Mouse (Mus musculus): Measurements from ENCODE around the gene Dusp11. TPM values are rescaled to one million over a fixed set of nuclear protein-coding genes. Genes with fewer than 3 reads are reported as not detected.
"Not testable (repeated sequence)": the region's sequence is repeated elsewhere in the genome, so short reads cannot be mapped to it uniquely, and the experiment has no call there.

Gene Dusp11
- polyA plus RNA-seq, 1 experiment from 2014 or later: 51.3 TPM

DNA sequence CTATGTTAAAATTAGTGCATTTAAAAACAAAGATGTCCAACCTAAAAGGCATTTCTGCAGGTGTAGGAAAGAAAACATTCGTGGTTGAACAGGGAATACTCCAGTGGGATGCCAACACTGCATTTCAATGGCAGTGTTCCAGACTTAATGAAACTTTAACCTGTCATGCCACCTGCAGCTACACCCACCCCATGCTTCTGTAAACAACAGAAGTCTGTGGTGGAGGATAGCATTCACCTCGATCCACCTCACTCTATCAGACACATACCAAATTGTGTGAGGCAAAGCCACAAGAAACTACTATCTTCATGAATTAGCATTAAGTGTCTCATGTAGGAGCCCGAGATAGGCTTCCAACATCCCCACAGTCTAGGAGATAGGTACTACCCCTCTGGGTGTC, 53.1 kb downstream of the Dusp11 start:
- Histone ChIP-seq H3K36me3 (no peaks in the 10 kb centered on the region), H3K4me3 (no peak overlapping the region), H3K4me1 (no peaks in the 10 kb centered on the region), H3K9ac (no peak overlapping the region), H3K9me3 (no peaks in the 10 kb centered on the region), H3K27me3 (no peaks in the 10 kb centered on the region), H3K27ac (no peak overlapping the region), H3K4me2 (replicated peaks) (no peak overlapping the region)
- ATAC-seq (ENCODE audit: insufficient number of reproducible peaks, insufficient read depth, low FRiP score, low TSS enrichment): no peak
- WGBS: 73% methylated on average over 3 of the region's 3 CpGs

DNA sequence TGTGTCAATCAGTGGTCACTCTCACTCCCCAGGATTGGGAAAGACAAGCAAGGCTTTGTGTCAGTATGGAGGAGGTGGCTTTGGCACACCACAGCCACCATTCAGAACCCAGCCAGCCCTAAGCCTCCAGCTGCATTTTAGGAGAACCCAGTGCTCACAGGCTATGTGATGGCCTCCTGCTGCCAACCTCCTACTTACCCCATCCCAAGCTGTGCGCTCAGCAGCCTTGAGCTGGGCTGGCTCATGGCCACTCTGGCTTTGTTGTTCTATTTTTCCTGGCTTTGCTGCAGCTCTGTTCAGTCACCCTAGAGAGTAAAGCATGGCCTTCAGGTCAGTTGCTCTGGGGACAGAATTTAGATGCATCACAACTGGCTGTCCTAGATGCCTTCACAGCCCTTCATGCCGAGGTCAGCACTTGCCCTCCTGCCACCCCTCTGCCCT, 54.5 kb downstream of the Dusp11 start:
- not testable (repeated sequence) for H3K9ac ChIP-seq; H3K4me2 ChIP-seq (replicated peaks); H3K27me3 ChIP-seq; H3K36me3 ChIP-seq; H3K4me3 ChIP-seq; H3K4me1 ChIP-seq; ATAC-seq (ENCODE audit: insufficient number of reproducible peaks, insufficient read depth, low FRiP score, low TSS enrichment); H3K9me3 ChIP-seq; H3K27ac ChIP-seq
- WGBS: 51% methylated on average over 2 of the region's 2 CpGs

DNA sequence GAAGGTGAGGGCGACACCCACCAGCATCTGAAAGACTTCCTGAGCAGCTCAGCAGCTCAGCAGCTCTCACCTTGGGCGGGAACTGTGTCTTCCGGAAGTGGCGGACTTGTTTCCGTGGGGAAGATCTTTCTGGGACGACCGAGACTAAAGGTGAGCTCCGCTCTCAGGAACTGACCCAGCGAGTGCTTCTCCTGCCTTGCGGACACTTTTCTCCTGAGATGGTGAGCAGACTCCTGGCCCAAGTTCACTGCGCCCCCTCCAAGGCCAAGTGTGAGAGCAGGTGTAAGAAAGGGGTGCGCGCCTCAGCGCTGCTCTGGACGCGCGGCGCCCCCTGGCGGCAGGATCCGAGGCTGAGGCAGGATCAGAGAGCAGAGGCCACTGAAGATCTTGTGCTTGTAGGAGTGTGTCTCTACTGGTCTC, 56.8 kb downstream of the Dusp11 start, which contains the start of gene Nat8f4:
TSS of gene Nat8f4 (minus strand) at position 243 of the 420 bp plus-strand sequence.
- not testable (repeated sequence) for H3K9ac ChIP-seq, H3K36me3 ChIP-seq, H3K4me1 ChIP-seq, H3K27me3 ChIP-seq, H3K9me3 ChIP-seq, H3K27ac ChIP-seq
- Histone ChIP-seq H3K4me3 (peak within 1 kb of the TSS; percentile 23; the same call in 1 of the 2 replicates), H3K4me2 (replicated peaks) (peak within 1 kb of the TSS; percentile 31)
- 0 out of 2 replicates have a peak, but pooled peaks have one; percentile 3 for ATAC-seq (ENCODE audit: insufficient number of reproducible peaks, insufficient read depth, low FRiP score, low TSS enrichment)
- 14% methylated on average over 20 of the region's 20 CpGs for WGBS

DNA sequence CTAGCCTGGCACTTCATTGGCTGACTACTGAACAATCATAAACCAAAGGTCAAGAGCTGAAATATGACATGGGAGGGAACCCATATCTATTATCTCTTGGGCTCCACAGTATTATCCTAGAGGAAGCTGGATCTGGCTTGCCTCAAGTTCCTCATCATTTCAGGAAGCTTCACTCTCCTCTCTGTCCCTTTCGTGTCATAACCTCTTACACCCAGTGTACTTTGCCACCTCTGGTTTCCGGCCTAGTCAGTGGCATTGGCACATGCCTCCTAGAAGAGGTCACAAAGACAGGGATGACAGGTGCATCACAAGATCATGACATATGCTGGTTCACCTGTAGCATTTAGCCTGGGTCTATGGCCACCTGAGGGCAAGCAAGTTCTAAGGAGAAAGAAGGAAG, 59.2 kb downstream of the Dusp11 start:
- H3K4me1 ChIP-seq: no peaks in the 10 kb centered on the region
- no peaks in the 10 kb centered on the region for H3K27me3 ChIP-seq
- no peak overlapping the region for H3K4me2 ChIP-seq (replicated peaks)
- H3K9me3 ChIP-seq: no peaks in the 10 kb centered on the region
- no peak for ATAC-seq (ENCODE audit: insufficient number of reproducible peaks, insufficient read depth, low FRiP score, low TSS enrichment)
- H3K36me3 ChIP-seq: no peaks in the 10 kb centered on the region
- H3K4me3 ChIP-seq: no peak overlapping the region
- H3K27ac ChIP-seq: no peak overlapping the region
- whole genome bisulfite sequencing: 91% methylated on average over 2 of the region's 2 CpGs
- H3K9ac ChIP-seq: no peak overlapping the region

DNA sequence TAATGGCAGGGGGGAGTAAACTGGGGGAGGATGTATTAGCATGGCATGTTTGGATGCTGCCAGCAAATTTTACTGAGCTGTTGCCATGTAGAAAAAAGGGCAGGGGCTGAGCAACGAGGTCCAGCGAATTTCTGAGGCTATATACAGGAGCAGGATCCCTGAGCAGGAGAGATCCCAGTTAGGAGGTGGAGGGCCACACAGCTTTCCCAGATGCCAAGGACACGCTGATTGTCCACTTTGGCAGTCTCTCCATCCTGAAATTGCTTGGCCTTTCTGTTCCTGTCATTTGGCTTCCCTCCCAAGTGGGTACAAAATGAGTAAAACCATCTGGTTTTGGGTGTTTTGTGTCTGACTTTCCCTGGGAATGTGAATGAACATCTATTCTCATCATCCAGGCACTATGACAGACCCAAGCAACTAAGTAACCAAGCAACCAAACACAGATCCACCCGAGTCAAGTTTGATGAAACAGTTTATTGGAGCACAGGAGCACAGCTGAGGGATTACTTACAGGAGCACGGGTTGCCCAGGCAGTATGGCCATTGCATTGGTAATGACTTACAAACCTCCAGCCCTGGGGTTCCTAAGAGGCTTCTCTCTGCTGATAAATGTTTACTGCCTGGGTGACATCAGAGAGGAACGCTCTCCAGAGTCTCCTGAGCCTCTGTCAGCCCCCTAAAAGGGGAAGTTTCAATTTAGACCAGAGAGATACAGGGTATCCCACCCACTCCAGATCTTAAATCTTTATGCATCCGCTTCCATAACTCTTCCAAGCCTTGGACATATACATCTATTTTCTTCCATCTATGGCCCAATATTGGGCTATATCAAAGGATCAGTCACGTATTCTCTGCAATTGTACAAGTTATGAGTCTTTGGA, 62.6 kb downstream of the Dusp11 start:
- not testable (repeated sequence) for H3K9me3 ChIP-seq; H3K27me3 ChIP-seq; H3K9ac ChIP-seq; H3K36me3 ChIP-seq; H3K27ac ChIP-seq; H3K4me1 ChIP-seq; H3K4me2 ChIP-seq (replicated peaks); H3K4me3 ChIP-seq; ATAC-seq (ENCODE audit: insufficient number of reproducible peaks, insufficient read depth, low FRiP score, low TSS enrichment)
- WGBS: 81% methylated on average over 7 of the region's 8 CpGs

DNA sequence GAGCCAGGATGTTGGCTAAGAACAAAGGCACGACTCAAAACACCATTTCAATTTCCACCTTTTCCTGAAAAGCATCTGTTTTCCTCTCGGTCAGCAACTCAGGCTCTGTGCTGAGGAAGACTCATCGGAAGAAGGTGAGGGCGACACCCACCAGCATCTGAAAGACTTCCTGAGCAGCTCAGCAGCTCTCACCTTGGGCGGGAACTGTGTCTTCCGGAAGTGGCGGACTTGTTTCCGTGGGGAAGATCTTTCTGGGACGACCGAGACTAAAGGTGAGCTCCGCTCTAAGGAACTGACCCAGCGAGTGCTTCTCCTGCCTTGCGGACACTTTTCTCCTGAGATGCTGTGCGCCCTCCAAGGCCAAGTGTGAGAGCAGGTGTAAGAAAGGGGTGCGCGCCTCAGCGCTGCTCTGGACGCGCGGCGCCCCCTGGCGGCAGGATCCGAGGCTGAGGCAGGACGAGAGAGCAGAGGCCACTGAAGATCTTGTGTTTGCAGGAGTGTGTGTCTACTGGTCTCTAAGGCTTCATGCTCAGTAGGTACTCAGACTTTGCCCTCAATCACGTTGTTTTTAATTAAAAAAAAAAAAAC, 66.3 kb downstream of the Dusp11 start:
- not testable (repeated sequence) for ATAC-seq (ENCODE audit: insufficient number of reproducible peaks, insufficient read depth, low FRiP score, low TSS enrichment); H3K27ac ChIP-seq; H3K4me2 ChIP-seq (replicated peaks); H3K27me3 ChIP-seq; H3K9ac ChIP-seq; H3K4me3 ChIP-seq; H3K9me3 ChIP-seq; H3K36me3 ChIP-seq; H3K4me1 ChIP-seq
- 72% methylated on average over 25 of the region's 25 CpGs for WGBS

Other genes with a start within 250 kb of the Dusp11 start
- gene Nat8f7, start 248.5 kb downstream of the Dusp11 start, polyA plus RNA-seq (2016; fragmentation: Nextera tagmentation; extraction: Ambion mirVana): not detected in 2 replicates
- gene Nat8f3, start 195.9 kb downstream of the Dusp11 start, polyA plus RNA-seq (2016; fragmentation: Nextera tagmentation; extraction: Ambion mirVana): 0.10 and 0.23 TPM in 2 replicates
- not detected in 2 replicates for gene Nat8f6, start 140.7 kb downstream of the Dusp11 start, polyA plus RNA-seq (2016; fragmentation: Nextera tagmentation; extraction: Ambion mirVana)
- not detected in 2 replicates for gene Nat8f5, start 140.7 kb downstream of the Dusp11 start, polyA plus RNA-seq (2016; fragmentation: Nextera tagmentation; extraction: Ambion mirVana)
- gene Nat8, start 129.6 kb downstream of the Dusp11 start, polyA plus RNA-seq (2016; fragmentation: Nextera tagmentation; extraction: Ambion mirVana): not detected in 2 replicates
- gene Nat8f2, start 92.5 kb downstream of the Dusp11 start, polyA plus RNA-seq (2016; fragmentation: Nextera tagmentation; extraction: Ambion mirVana): not detected in 2 replicates
- 3.5 and 3.6 TPM in 2 replicates for gene Nat8f4, start 56.8 kb downstream of the Dusp11 start, polyA plus RNA-seq (2016; fragmentation: Nextera tagmentation; extraction: Ambion mirVana)
- 38.9 and 41.3 TPM in 2 replicates for gene Tprkb, start 49.8 kb downstream of the Dusp11 start, polyA plus RNA-seq (2016; fragmentation: Nextera tagmentation; extraction: Ambion mirVana)
- 7.2 and 8.3 TPM in 2 replicates for gene Nat8f1, start 46.0 kb downstream of the Dusp11 start, polyA plus RNA-seq (2016; fragmentation: Nextera tagmentation; extraction: Ambion mirVana)
- gene Figla, start 54.5 kb upstream of the Dusp11 start, polyA plus RNA-seq (2016; fragmentation: Nextera tagmentation; extraction: Ambion mirVana): not detected in 2 replicates
- 20.0 and 22.2 TPM in 2 replicates for gene Add2, start 67.0 kb upstream of the Dusp11 start, polyA plus RNA-seq (2016; fragmentation: Nextera tagmentation; extraction: Ambion mirVana)
- 3.1 and 3.6 TPM in 2 replicates for gene Tgfa, start 233.6 kb upstream of the Dusp11 start, polyA plus RNA-seq (2016; fragmentation: Nextera tagmentation; extraction: Ambion mirVana)